14 mouse cellular contexts compared by ENCODE assay signal in the genomic region with DNA sequence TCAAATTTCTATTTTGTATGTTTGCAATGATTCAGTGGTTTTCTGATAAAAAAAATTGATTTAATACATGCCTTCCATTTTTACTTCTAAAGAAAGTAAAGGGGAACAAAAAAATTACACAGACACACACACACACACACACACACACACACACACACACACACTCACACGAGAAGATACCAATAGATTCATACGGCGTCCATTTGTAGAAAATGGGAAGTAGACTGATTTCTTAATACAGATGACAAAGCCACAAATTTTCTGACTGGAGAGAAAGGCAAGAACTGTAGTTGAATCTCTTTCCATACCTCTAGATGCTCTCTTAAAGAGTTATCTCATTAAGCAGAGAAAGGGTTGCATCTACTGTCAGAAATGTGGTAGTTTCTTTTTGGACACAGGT.
"Had no signal": no experiment of that assay in that cellular context is flagged by ENCODE, and none has a peak within 500 bp of the region (broad histone marks: within the 10 kb centered on the region; RNA-seq: fewer than 3 reads in every experiment).

No protein-coding gene starts in this region.

- ATAC-seq: liver, postnatal 0 days; lung, postnatal 0 days; midbrain, embryonic 16.5 days had no signal

- DNase-seq: liver, postnatal 0 days; lung, adult 2 months; lung, postnatal 4 days; midbrain, embryonic 14.5 days; retina, postnatal 1 day; right cerebral cortex, adult 18-20 months; right cerebral cortex, postnatal 25 days; right cerebral cortex, postnatal 4 days; spleen, adult 18-20 months; thymus, adult 18-20 months; thymus, postnatal 14 days; thymus, postnatal 36 days had no signal
